In genomic region chr17:67114842-67115241, GRCm38 (mm10) we compare ENCODE assay signal across 26 mouse cellular contexts.
DNase-seq lines count a peak whose midpoint lies in the region; ATAC-seq lines count a peak whose summit lies in the region.
"Had no signal": no experiment of that assay in that cellular context is flagged by ENCODE, and none has a peak within 500 bp of the region (broad histone marks: within the 10 kb centered on the region; RNA-seq: fewer than 3 reads in every experiment).

No protein-coding gene starts in this region.

- H3K27me3 ChIP-seq in heart, embryonic 10.5 days (ENCODE audit: insufficient read depth, poor library complexity, severe bottlenecking) = no peaks in the 10 kb centered on the region
- H3K27me3 ChIP-seq in kidney, embryonic 16.5 days (ENCODE audit: insufficient read depth, low read length) = no peaks in the 10 kb centered on the region
- H3K27me3 ChIP-seq: embryonic facial prominence, embryonic 15.5 days; forebrain, embryonic 12.5 days; limb, embryonic 13.5 days; lung, embryonic 15.5 days; neural tube, embryonic 13.5 days had no signal

- no peak overlapping the region for H3K27ac ChIP-seq in heart, embryonic 10.5 days
- H3K27ac ChIP-seq in kidney, embryonic 16.5 days (ENCODE audit: low read length) = no peak overlapping the region
- H3K27ac ChIP-seq: embryonic facial prominence, embryonic 10.5 days; embryonic facial prominence, embryonic 15.5 days; forebrain, embryonic 12.5 days; hindbrain, embryonic 14.5 days; layer of hippocampus, adult 2 months; limb, embryonic 13.5 days; lung, embryonic 15.5 days; midbrain, embryonic 10.5 days; neural tube, embryonic 13.5 days had no signal

- H3K36me3 ChIP-seq in heart, embryonic 10.5 days = no peaks in the 10 kb centered on the region
- no peaks in the 10 kb centered on the region for H3K36me3 ChIP-seq in kidney, embryonic 16.5 days (ENCODE audit: insufficient read depth, low read length)
- H3K36me3 ChIP-seq: embryonic facial prominence, embryonic 10.5 days; embryonic facial prominence, embryonic 15.5 days; forebrain, embryonic 12.5 days; limb, embryonic 13.5 days; lung, embryonic 15.5 days; midbrain, embryonic 10.5 days; neural tube, embryonic 13.5 days had no signal

- H3K4me3 ChIP-seq in heart, embryonic 10.5 days = no peak overlapping the region
- no peak overlapping the region for H3K4me3 ChIP-seq in kidney, embryonic 16.5 days (ENCODE audit: low read length)
- H3K4me3 ChIP-seq: embryonic facial prominence, embryonic 10.5 days; embryonic facial prominence, embryonic 15.5 days; forebrain, embryonic 12.5 days; layer of hippocampus, adult 2 months; limb, embryonic 13.5 days; lung, embryonic 15.5 days; midbrain, embryonic 10.5 days; neural tube, embryonic 13.5 days had no signal

- no peak for ATAC-seq in kidney, embryonic 16.5 days (ENCODE audit: low FRiP score, low TSS enrichment)
- ATAC-seq: CD4-positive, CD25-positive, alpha-beta regulatory T cell, adult 4 months; forebrain, postnatal 0 days; midbrain, embryonic 16.5 days had no signal

- no peak overlapping the region for H3K9ac ChIP-seq in kidney, embryonic 16.5 days (replicated peaks; ENCODE audit: low read length)
- H3K9ac ChIP-seq: embryonic facial prominence, embryonic 15.5 days; forebrain, embryonic 12.5 days; forebrain, postnatal 0 days; hindbrain, embryonic 14.5 days; limb, embryonic 13.5 days; lung, embryonic 15.5 days; neural tube, embryonic 13.5 days had no signal

- H3K4me1 ChIP-seq in heart, embryonic 10.5 days = peaks cover 4% of the 10 kb centered on the region; the same call in 1 of the 2 replicates
- H3K4me1 ChIP-seq in kidney, embryonic 16.5 days (ENCODE audit: insufficient read depth, low read length) = peaks cover 14% of the 10 kb centered on the region
- H3K4me1 ChIP-seq: forebrain, embryonic 12.5 days; limb, embryonic 13.5 days had no signal

- no peak overlapping the region for H3K4me2 ChIP-seq in kidney, embryonic 16.5 days (replicated peaks; ENCODE audit: low read depth, low read length)
- H3K4me2 ChIP-seq: embryonic facial prominence, embryonic 15.5 days; forebrain, embryonic 12.5 days; hindbrain, embryonic 14.5 days; limb, embryonic 13.5 days; liver, embryonic 11.5 days; lung, embryonic 15.5 days; neural tube, embryonic 13.5 days had no signal

- DNase-seq in heart, adult 11 months = peak; percentile 71
- no peak for DNase-seq in heart, embryonic 10.5 days (ENCODE audit: low spot score)
- peak; percentile 21 for DNase-seq in kidney, adult 18-20 months
- DNase-seq in adrenal gland, postnatal 25 days = peak; percentile 17
- peak; percentile 57 to 64 for DNase-seq in kidney, postnatal 25 days
- no peak for DNase-seq in spleen, postnatal 10 days (ENCODE audit: low spot score in 2 of 2)
- DNase-seq: cerebellum, adult 8-10 months; cerebellum, postnatal 25 days; forebrain, postnatal 0 days; gastrocnemius, postnatal 10 days; right cerebral cortex, postnatal 4 days; thymus, adult 2 months; thymus, postnatal 36 days had no signal

- WGBS in heart, embryonic 10.5 days = 71% methylated on average over 2 of the region's 2 CpGs
- WGBS in kidney, embryonic 16.5 days = 37% methylated on average over 2 of the region's 2 CpGs

- H3K9me3 ChIP-seq in heart, embryonic 10.5 days = no peaks in the 10 kb centered on the region
- no peaks in the 10 kb centered on the region for H3K9me3 ChIP-seq in kidney, embryonic 16.5 days (ENCODE audit: low read length)
- H3K9me3 ChIP-seq: embryonic facial prominence, embryonic 10.5 days; embryonic facial prominence, embryonic 15.5 days; forebrain, embryonic 12.5 days; limb, embryonic 13.5 days; lung, embryonic 15.5 days; midbrain, embryonic 10.5 days; neural tube, embryonic 13.5 days had no signal

Comparison
In these comparisons a context has a peak if more than half of its experiments do, and no peak if none do; other contexts are left out.
1. DNase-seq: peak in heart, adult 11 months (single experiment), kidney, adult 18-20 months (single experiment), adrenal gland, postnatal 25 days (single experiment) and kidney, postnatal 25 days (2 of 2); none in heart, embryonic 10.5 days (single experiment) and spleen, postnatal 10 days (0 of 2).